Mouse (Mus musculus): ENCODE data around the gene Ptprm.

GRCm38 (mm10) chr17:67226991-67227390 lies 127.3 kb downstream of the Ptprm start:
- TF ChIP-seq GATA1 (IDR thresholded peaks at IDR 0.05; ENCODE audit: low read length) (no peak), TAL1 (IDR thresholded peaks at IDR 0.05; ENCODE audit: low read length) (no peak)
